Mouse (Mus musculus): ENCODE results near the gene Hip1r. TPM values are rescaled to one million over a fixed set of nuclear protein-coding genes. Genes with fewer than 3 reads are reported as not detected.

The Hip1r gene
- total and polyA plus RNA-seq, 2 experiments = 9.7 to 11.5 TPM

- TF ChIP-seq CTCF (IDR thresholded peaks at IDR 0.05; ENCODE audit: low read depth, low read length) (no peak), POLR2A (IDR thresholded peaks at IDR 0.05; ENCODE audit: extremely low read depth, insufficient read depth, low read length) (no peak)
- Histone ChIP-seq H3K36me3 (ENCODE audit: control insufficient read depth, insufficient read depth, low read length) (no peaks in the 10 kb centered on the region), H3K4me3 (ENCODE audit: insufficient read depth, low read depth, low read length) (no peak overlapping the region), H3K4me1 (ENCODE audit: control insufficient read depth, insufficient read depth, low read length) (peaks cover 6% of the 10 kb centered on the region), H3K79me2 (ENCODE audit: control insufficient read depth, insufficient read depth, low read length) (peaks cover 23% of the 10 kb centered on the region; the same call in 1 of the 2 replicates), H3K9ac (ENCODE audit: low read depth, low read length) (no peak overlapping the region), H3K27me3 (ENCODE audit: control insufficient read depth, insufficient read depth, low read length) (no peaks in the 10 kb centered on the region), H3K27ac (replicated peaks; ENCODE audit: insufficient read depth, low read depth, low read length) (no peak overlapping the region)
- DNase-seq (ENCODE audit: extremely low read depth, low read depth, low spot score) = no peak
- WGBS = 82% methylated on average over 4 of the region's 4 CpGs
These were observed 14.1 kb downstream of the Hip1r start for GRCm38 (mm10) chr5:123987511-123987910.

- no peak overlapping the region for H3K27ac ChIP-seq (replicated peaks; ENCODE audit: insufficient read depth, low read depth, low read length)
- no peak for DNase-seq (ENCODE audit: extremely low read depth, low read depth, low spot score)
- no peak overlapping the region for H3K4me3 ChIP-seq (ENCODE audit: insufficient read depth, low read depth, low read length)
- no peak overlapping the region for H3K9ac ChIP-seq (ENCODE audit: low read depth, low read length)
- WGBS = 92% methylated on average over 20 of the region's 20 CpGs
- H3K79me2 ChIP-seq (ENCODE audit: control insufficient read depth, insufficient read depth, low read length) = peaks cover 12% of the 10 kb centered on the region; the same call in 1 of the 2 replicates
- no peak for TF ChIP-seq POLR2A (IDR thresholded peaks at IDR 0.05; ENCODE audit: extremely low read depth, insufficient read depth, low read length)
- no peak for TF ChIP-seq CTCF (IDR thresholded peaks at IDR 0.05; ENCODE audit: low read depth, low read length)
- H3K4me1 ChIP-seq (ENCODE audit: control insufficient read depth, insufficient read depth, low read length) = peaks cover 8% of the 10 kb centered on the region
- H3K36me3 ChIP-seq (ENCODE audit: control insufficient read depth, insufficient read depth, low read length) = no peaks in the 10 kb centered on the region
- no peaks in the 10 kb centered on the region for H3K27me3 ChIP-seq (ENCODE audit: control insufficient read depth, insufficient read depth, low read length)
These were observed 16.8 kb downstream of the Hip1r start for GRCm38 (mm10) chr5:123989941-123990885.

- WGBS = 96% methylated on average over 6 of the region's 6 CpGs
- no peak overlapping the region for H3K27ac ChIP-seq (replicated peaks; ENCODE audit: insufficient read depth, low read depth, low read length)
These were observed 17.9 kb downstream of the Hip1r start for GRCm38 (mm10) chr5:123991321-123991720.

GRCm38 (mm10) chr5:123992193-123992637, 18.8 kb downstream of the Hip1r start:
- Histone ChIP-seq H3K4me1 (ENCODE audit: control insufficient read depth, insufficient read depth, low read length) (peaks cover 8% of the 10 kb centered on the region), H3K27me3 (ENCODE audit: control insufficient read depth, insufficient read depth, low read length) (no peaks in the 10 kb centered on the region), H3K4me3 (ENCODE audit: insufficient read depth, low read depth, low read length) (no peak overlapping the region), H3K36me3 (ENCODE audit: control insufficient read depth, insufficient read depth, low read length) (no peaks in the 10 kb centered on the region), H3K27ac (replicated peaks; ENCODE audit: insufficient read depth, low read depth, low read length) (peak overlapping the region; percentile 33; the same call in 1 of the 2 replicates), H3K79me2 (ENCODE audit: control insufficient read depth, insufficient read depth, low read length) (peaks cover 2% of the 10 kb centered on the region; the same call in 1 of the 2 replicates), H3K9ac (ENCODE audit: low read depth, low read length) (no peak overlapping the region)
- 25% methylated on average over 10 of the region's 10 CpGs for WGBS
- DNase-seq (ENCODE audit: extremely low read depth, low read depth, low spot score) = peak; percentile 78
- TF ChIP-seq CTCF (IDR thresholded peaks at IDR 0.05; ENCODE audit: low read depth, low read length) = 0 out of 2 replicates have a peak, but pooled peaks have one; percentile 1
- no peak for TF ChIP-seq POLR2A (IDR thresholded peaks at IDR 0.05; ENCODE audit: extremely low read depth, insufficient read depth, low read length)

More at GRCm38 (mm10) chr5:123991321-123991720, 17.9 kb downstream of the Hip1r start:
- DNase-seq (ENCODE audit: extremely low read depth, low read depth, low spot score) = no peak
- no peak for TF ChIP-seq CTCF (IDR thresholded peaks at IDR 0.05; ENCODE audit: low read depth, low read length)
- TF ChIP-seq POLR2A (IDR thresholded peaks at IDR 0.05; ENCODE audit: extremely low read depth, insufficient read depth, low read length) = no peak
- Histone ChIP-seq H3K9ac (ENCODE audit: low read depth, low read length) (no peak overlapping the region), H3K27me3 (ENCODE audit: control insufficient read depth, insufficient read depth, low read length) (no peaks in the 10 kb centered on the region), H3K36me3 (ENCODE audit: control insufficient read depth, insufficient read depth, low read length) (no peaks in the 10 kb centered on the region), H3K79me2 (ENCODE audit: control insufficient read depth, insufficient read depth, low read length) (peaks cover 3% of the 10 kb centered on the region; the same call in 1 of the 2 replicates), H3K4me3 (ENCODE audit: insufficient read depth, low read depth, low read length) (no peak overlapping the region), H3K4me1 (ENCODE audit: control insufficient read depth, insufficient read depth, low read length) (peaks cover 8% of the 10 kb centered on the region)

GRCm38 (mm10) chr5:123992794-123993193, 19.4 kb downstream of the Hip1r start:
- DNase-seq (ENCODE audit: extremely low read depth, low read depth, low spot score) = peak; percentile 62
- Histone ChIP-seq H3K27ac (replicated peaks; ENCODE audit: insufficient read depth, low read depth, low read length) (no peak overlapping the region), H3K9ac (ENCODE audit: low read depth, low read length) (no peak overlapping the region), H3K36me3 (ENCODE audit: control insufficient read depth, insufficient read depth, low read length) (no peaks in the 10 kb centered on the region), H3K79me2 (ENCODE audit: control insufficient read depth, insufficient read depth, low read length) (no peaks in the 10 kb centered on the region), H3K4me1 (ENCODE audit: control insufficient read depth, insufficient read depth, low read length) (peaks cover 8% of the 10 kb centered on the region), H3K4me3 (ENCODE audit: insufficient read depth, low read depth, low read length) (no peak overlapping the region), H3K27me3 (ENCODE audit: control insufficient read depth, insufficient read depth, low read length) (no peaks in the 10 kb centered on the region)
- TF ChIP-seq POLR2A (IDR thresholded peaks at IDR 0.05; ENCODE audit: extremely low read depth, insufficient read depth, low read length) (no peak), CTCF (IDR thresholded peaks at IDR 0.05; ENCODE audit: low read depth, low read length) (peak; percentile 91)
- WGBS = 42% methylated on average over 5 of the region's 5 CpGs

Measured in liver, adult 2 months (tissue).